Mouse (Mus musculus) C2C12 (cell line): ENCODE measurements around the gene Il4.

ENCODE experiments used
- CEBPB ChIP-seq: IDR thresholded peaks from one replicate; pipeline ENCODE4 v1.6.1; 2011; ENCODE audit warnings: low read depth, mild to moderate bottlenecking, control low read depth, moderate library complexity
- CTCF ChIP-seq: IDR thresholded peaks from one replicate; pipeline ENCODE4 v1.5.1; 2011; ENCODE audit not compliant: control insufficient read depth, insufficient read depth, insufficient read length
- FOSL1 ChIP-seq: IDR thresholded peaks from one replicate; pipeline ENCODE4 v1.8.0; 2011; ENCODE audit warnings: mild to moderate bottlenecking, low read length; ENCODE audit not compliant: poor library complexity, insufficient read depth, severe bottlenecking
- MAX ChIP-seq: IDR thresholded peaks from one replicate; pipeline ENCODE4 v1.6.1; 2011; ENCODE audit warnings: mild to moderate bottlenecking, control low read depth
- MYOD1 ChIP-seq: IDR thresholded peaks from one replicate; pipeline ENCODE4 v1.6.1; 2011; ENCODE audit warnings: low read depth; ENCODE audit not compliant: control insufficient read depth, insufficient read length
- MYOG ChIP-seq: IDR thresholded peaks from one replicate; pipeline ENCODE4 v1.6.1; 2011; ENCODE audit not compliant: control insufficient read depth, insufficient read length; ENCODE audit errors: extremely low read depth
- USF1 ChIP-seq: IDR thresholded peaks from one replicate; pipeline ENCODE4 v1.6.1; 2011; ENCODE audit warnings: low read depth, mild to moderate bottlenecking, control low read depth, moderate library complexity

DNA sequence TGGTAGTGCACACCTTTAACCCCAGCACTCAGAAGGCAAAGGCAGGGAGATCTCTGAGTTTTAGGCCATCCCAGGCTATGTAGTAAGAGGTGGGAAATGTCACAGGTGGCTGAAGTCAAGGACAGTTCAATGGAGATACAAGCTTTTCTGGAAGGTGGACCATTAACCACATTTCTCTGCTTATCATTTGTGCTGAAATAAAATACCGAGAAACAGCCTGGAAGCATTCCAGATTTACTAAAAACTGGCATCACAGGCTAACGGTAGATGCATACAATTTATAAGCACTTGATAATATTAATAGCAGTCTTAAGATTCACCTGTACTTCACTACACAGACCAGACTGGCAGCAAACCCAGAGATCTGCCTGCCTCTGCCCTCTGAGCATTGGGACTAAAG is 34.0 kb upstream of the Il4 start:
- TF ChIP-seq CTCF = no peak
- TF ChIP-seq MYOD1 = no peak
- TF ChIP-seq MYOG = no peak
- no peak for TF ChIP-seq MAX
- no peak for TF ChIP-seq USF1
- TF ChIP-seq CEBPB = no peak
- no peak for TF ChIP-seq FOSL1
